Mouse (Mus musculus) embryonic facial prominence, embryonic 12.5 days (tissue): ENCODE data around the gene Rasgef1b. TPM values are rescaled to one million over a fixed set of nuclear protein-coding genes. Genes with fewer than 3 reads are reported as not detected.

Experiments used
- ATAC-seq: fragments of 200-750 bp; cut with Nextera tagmentation; 2 replicates; pipeline ENCODE4 v1.8.0; 2017; ENCODE audit not compliant: insufficient number of reproducible peaks, insufficient read depth, low FRiP score, low TSS enrichment
- H3K27ac ChIP-seq: fragments of 300-500 bp; sonication (generic); 2 replicates; pipeline ENCODE4 v1.5.1; 2016; ENCODE audit warnings: mild to moderate bottlenecking
- H3K27me3 ChIP-seq: fragments of 300-500 bp; sonication (generic); 2 replicates; pipeline ENCODE4 v1.6.1; 2016; ENCODE audit warnings: mild to moderate bottlenecking, moderate library complexity
- H3K36me3 ChIP-seq: fragments of 300-500 bp; sonication (generic); 2 replicates; pipeline ENCODE4 v1.6.1; 2016; ENCODE audit warnings: mild to moderate bottlenecking
- H3K4me1 ChIP-seq: fragments of 300-500 bp; sonication (generic); 2 replicates; pipeline ENCODE4 v1.6.1; 2016
- H3K4me2 ChIP-seq: fragments of 300-500 bp; sonication (generic); replicated peaks from 2 replicates; pipeline ENCODE4 v1.6.1; 2016; ENCODE audit warnings: mild to moderate bottlenecking, moderate library complexity
- H3K4me3 ChIP-seq: fragments of 300-500 bp; sonication (generic); 2 replicates; pipeline ENCODE4 v1.5.1; 2016; ENCODE audit warnings: mild to moderate bottlenecking
- H3K9ac ChIP-seq: fragments of 300-500 bp; sonication (generic); 2 replicates; pipeline ENCODE4 v1.6.1; 2016; ENCODE audit warnings: mild to moderate bottlenecking, moderate library complexity
- H3K9me3 ChIP-seq: fragments of 300-500 bp; sonication (generic); 2 replicates; pipeline ENCODE4 v1.6.1; 2016; ENCODE audit warnings: mild to moderate bottlenecking, moderate library complexity
- WGBS: fragments of 180-500 bp; shearing (Covaris S2); methylation state at CpG from one replicate; pipeline ENCODE4 v1.1.7; 2016; 5-methylcytosine and 5-hydroxymethylcytosine counted together
- polyA plus RNA-seq: library from polyadenylated mRNA; unstranded; fragments of >200 nt; fragmentation: Nextera tagmentation; extraction: Ambion mirVana; gene quantifications from 2 replicates; pipeline ENCODE4 v1.2.1, GENCODE M21; 2016

The Rasgef1b gene
- polyA plus RNA-seq, 1 experiment from 2014 or later, result 11.7 TPM

- Histone ChIP-seq H3K36me3 (no peaks in the 10 kb centered on the region), H3K27ac (no peak overlapping the region), H3K9ac (no peak overlapping the region), H3K4me1 (no peaks in the 10 kb centered on the region; the same call in 1 of the 2 replicates), H3K4me2 (no peak overlapping the region), H3K27me3 (no peaks in the 10 kb centered on the region), H3K9me3 (no peaks in the 10 kb centered on the region), H3K4me3 (no peak overlapping the region)
- no peak for ATAC-seq
- WGBS, result 85% methylated on average over 8 of the region's 8 CpGs
Measured at GRCm38 (mm10) chr5:99429273-99429672, 299.6 kb downstream of the Rasgef1b start.

- H3K9me3 ChIP-seq, result no peaks in the 10 kb centered on the region
- no peak overlapping the region for H3K9ac ChIP-seq
- no peaks in the 10 kb centered on the region; the same call in 1 of the 2 replicates for H3K4me1 ChIP-seq
- no peak for ATAC-seq
- no peaks in the 10 kb centered on the region for H3K36me3 ChIP-seq
- no peaks in the 10 kb centered on the region for H3K27me3 ChIP-seq
- H3K27ac ChIP-seq, result no peak overlapping the region
- H3K4me3 ChIP-seq, result no peak overlapping the region
- no peak overlapping the region for H3K4me2 ChIP-seq
- WGBS, result 62% methylated on average over 5 of the region's 5 CpGs
Measured at GRCm38 (mm10) chr5:99428648-99429047, 300.2 kb downstream of the Rasgef1b start.

DNA sequence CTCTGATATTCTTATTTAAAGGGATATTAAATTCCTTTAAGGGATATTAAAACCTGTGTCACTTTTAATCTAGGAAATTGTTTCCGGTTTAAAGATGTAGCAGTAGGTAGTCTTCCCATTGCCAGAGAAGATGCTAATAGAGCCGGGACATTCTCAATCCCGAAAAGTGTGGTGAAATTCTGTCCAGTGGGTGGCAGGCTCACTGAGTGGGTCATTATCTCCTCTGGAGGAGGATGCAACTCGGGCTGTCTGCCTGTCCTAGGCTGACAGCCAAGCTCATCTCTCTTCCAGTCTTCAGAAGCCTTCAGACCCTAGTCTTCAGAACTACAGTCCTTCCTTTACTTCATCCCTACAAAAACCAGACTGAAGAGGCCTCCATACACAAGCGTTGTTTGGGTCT, 305.6 kb downstream of the Rasgef1b start:
- Histone ChIP-seq H3K4me3 (no peak overlapping the region), H3K27ac (no peak overlapping the region), H3K9ac (no peak overlapping the region), H3K4me1 (no peaks in the 10 kb centered on the region), H3K4me2 (no peak overlapping the region), H3K36me3 (no peaks in the 10 kb centered on the region), H3K27me3 (no peaks in the 10 kb centered on the region), H3K9me3 (no peaks in the 10 kb centered on the region)
- 83% methylated on average over 5 of the region's 5 CpGs for WGBS
- no peak for ATAC-seq

GRCm38 (mm10) chr5:99422856-99423255, 306.0 kb downstream of the Rasgef1b start:
- Histone ChIP-seq H3K27ac (no peak overlapping the region), H3K4me3 (no peak overlapping the region)
- WGBS, result 92% methylated on average over 4 of the region's 4 CpGs

DNA sequence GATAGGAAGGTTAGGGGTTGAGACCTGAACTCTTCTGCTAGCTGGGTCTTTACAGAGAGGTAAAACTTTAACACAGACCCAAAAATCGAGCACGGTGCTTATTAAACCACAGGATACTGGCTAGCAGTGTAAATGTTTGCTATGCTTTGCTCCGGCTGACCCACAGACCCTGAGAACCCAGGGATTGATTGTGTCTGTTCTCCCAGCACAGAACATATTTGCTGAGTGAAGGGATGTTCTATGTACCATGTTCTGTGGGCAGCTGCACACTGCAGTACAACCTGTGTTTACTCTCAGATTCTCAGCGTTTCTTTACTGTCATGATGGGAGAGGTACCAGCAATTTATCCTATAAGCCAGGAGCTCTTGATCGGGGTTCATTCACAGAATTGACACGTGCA, 306.8 kb downstream of the Rasgef1b start:
- Histone ChIP-seq H3K36me3 (no peaks in the 10 kb centered on the region), H3K9ac (no peak overlapping the region), H3K27me3 (no peaks in the 10 kb centered on the region), H3K4me3 (no peak overlapping the region), H3K4me1 (no peaks in the 10 kb centered on the region), H3K9me3 (no peaks in the 10 kb centered on the region), H3K27ac (no peak overlapping the region), H3K4me2 (no peak overlapping the region)
- ATAC-seq, result no peak
- WGBS, result 88% methylated on average over 6 of the region's 6 CpGs

More at GRCm38 (mm10) chr5:99422856-99423255, 306.0 kb downstream of the Rasgef1b start:
- no peak overlapping the region for H3K9ac ChIP-seq
- H3K36me3 ChIP-seq, result no peaks in the 10 kb centered on the region
- ATAC-seq, result no peak
- H3K4me2 ChIP-seq, result no peak overlapping the region
- H3K9me3 ChIP-seq, result no peaks in the 10 kb centered on the region
- H3K27me3 ChIP-seq, result no peaks in the 10 kb centered on the region
- H3K4me1 ChIP-seq, result no peaks in the 10 kb centered on the region

DNA sequence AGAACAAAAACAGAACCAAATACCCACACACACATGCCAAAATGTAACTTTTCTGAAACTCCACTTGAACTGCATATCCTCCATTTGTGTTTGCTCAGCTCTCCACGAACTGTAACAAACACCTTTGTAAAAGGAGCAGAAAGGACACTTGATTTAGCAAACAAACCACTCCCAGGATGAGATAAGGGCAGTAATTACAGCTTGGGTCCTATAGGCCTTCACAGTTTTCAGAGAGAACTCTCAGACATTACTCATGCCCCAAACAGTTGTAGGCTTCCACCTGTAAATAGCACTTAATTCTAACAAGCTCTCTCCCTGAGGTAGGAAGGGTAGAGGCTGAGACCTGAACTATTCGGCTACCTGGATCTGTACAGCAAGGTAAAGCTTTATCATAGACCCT, 309.0 kb downstream of the Rasgef1b start:
- H3K9ac ChIP-seq, result no peak overlapping the region
- H3K36me3 ChIP-seq, result no peaks in the 10 kb centered on the region
- no peak overlapping the region for H3K4me2 ChIP-seq
- no peaks in the 10 kb centered on the region for H3K9me3 ChIP-seq
- no peaks in the 10 kb centered on the region for H3K27me3 ChIP-seq
- H3K4me1 ChIP-seq, result no peaks in the 10 kb centered on the region
- no peak for ATAC-seq
- WGBS, result 69% methylated on average over 2 of the region's 2 CpGs
- H3K4me3 ChIP-seq, result no peak overlapping the region
- no peak overlapping the region for H3K27ac ChIP-seq

DNA sequence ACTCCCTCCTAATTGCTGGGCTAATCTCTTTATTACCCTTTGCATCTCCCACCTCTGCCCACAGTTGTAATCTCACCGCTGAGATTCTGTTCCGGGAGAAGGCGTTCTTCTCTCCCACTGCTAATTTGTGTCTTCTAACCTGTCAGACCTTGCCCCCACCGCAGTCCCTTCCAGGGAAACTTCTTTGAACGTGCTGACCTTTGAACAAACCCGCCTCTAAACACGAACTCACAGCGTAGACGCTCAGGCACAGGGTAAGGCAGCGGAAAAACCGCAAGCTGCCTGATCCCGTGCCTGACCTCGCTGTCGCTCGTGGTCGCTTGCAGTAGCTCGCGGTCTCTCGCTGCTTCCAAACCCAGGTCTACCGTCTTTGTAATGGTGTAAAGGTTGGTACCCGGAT, 312.0 kb downstream of the Rasgef1b start:
- Histone ChIP-seq H3K27ac (no peak overlapping the region), H3K9ac (no peak overlapping the region), H3K4me3 (no peak overlapping the region), H3K27me3 (no peaks in the 10 kb centered on the region), H3K4me1 (no peaks in the 10 kb centered on the region), H3K9me3 (no peaks in the 10 kb centered on the region), H3K36me3 (no peaks in the 10 kb centered on the region), H3K4me2 (no peak overlapping the region)
- ATAC-seq, result no peak
- WGBS, result 88% methylated on average over 21 of the region's 21 CpGs

DNA sequence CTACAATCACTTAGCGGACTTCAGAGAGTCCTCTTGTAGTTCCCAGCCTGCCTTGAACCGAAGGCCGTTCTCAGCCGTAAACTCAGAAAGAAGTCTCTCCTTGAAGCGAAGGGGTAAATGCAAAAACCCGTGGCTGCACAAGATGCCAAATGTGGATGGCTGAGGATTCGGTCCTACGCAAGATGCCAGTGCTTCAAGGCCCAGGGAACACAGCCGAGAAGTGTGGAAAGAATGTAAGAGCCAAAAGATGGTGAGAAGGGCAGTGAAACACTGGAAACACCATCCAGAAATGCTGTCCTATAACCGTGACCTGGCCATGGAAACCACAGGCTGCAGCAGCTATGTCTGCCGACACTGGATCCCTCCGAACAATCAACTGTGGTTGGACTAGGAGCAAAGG, 313.2 kb downstream of the Rasgef1b start:
- Histone ChIP-seq H3K27ac (no peak overlapping the region), H3K4me1 (no peaks in the 10 kb centered on the region), H3K9ac (no peak overlapping the region), H3K4me2 (no peak overlapping the region), H3K36me3 (no peaks in the 10 kb centered on the region), H3K27me3 (no peaks in the 10 kb centered on the region), H3K9me3 (no peaks in the 10 kb centered on the region), H3K4me3 (no peak overlapping the region)
- 83% methylated on average over 12 of the region's 12 CpGs for WGBS
- no peak for ATAC-seq

GRCm38 (mm10) chr5:99415049-99415448, 313.8 kb downstream of the Rasgef1b start:
- no peaks in the 10 kb centered on the region for H3K4me1 ChIP-seq
- H3K4me2 ChIP-seq, result no peak overlapping the region
- no peak for ATAC-seq
- H3K4me3 ChIP-seq, result no peak overlapping the region
- no peak overlapping the region for H3K9ac ChIP-seq
- H3K27ac ChIP-seq, result no peak overlapping the region
- H3K27me3 ChIP-seq, result no peaks in the 10 kb centered on the region
- WGBS, result 87% methylated on average over 2 of the region's 2 CpGs
- H3K9me3 ChIP-seq, result no peaks in the 10 kb centered on the region
- no peaks in the 10 kb centered on the region for H3K36me3 ChIP-seq

GRCm38 (mm10) chr5:99414293-99414692, 314.6 kb downstream of the Rasgef1b start:
- no peak overlapping the region for H3K9ac ChIP-seq
- ATAC-seq, result no peak
- WGBS, result 86% methylated on average over 6 of the region's 6 CpGs
- H3K36me3 ChIP-seq, result no peaks in the 10 kb centered on the region
- no peaks in the 10 kb centered on the region for H3K4me1 ChIP-seq
- no peaks in the 10 kb centered on the region for H3K9me3 ChIP-seq
- H3K4me3 ChIP-seq, result no peak overlapping the region
- no peak overlapping the region for H3K27ac ChIP-seq
- H3K4me2 ChIP-seq, result no peak overlapping the region
- no peaks in the 10 kb centered on the region for H3K27me3 ChIP-seq

- H3K4me2 ChIP-seq, result no peak overlapping the region
- H3K36me3 ChIP-seq, result no peaks in the 10 kb centered on the region
- 78% methylated on average over 1 of the region's 1 CpGs for WGBS
- no peaks in the 10 kb centered on the region for H3K27me3 ChIP-seq
- ATAC-seq, result no peak
- H3K4me1 ChIP-seq, result no peaks in the 10 kb centered on the region
- no peak overlapping the region for H3K4me3 ChIP-seq
- H3K9ac ChIP-seq, result no peak overlapping the region
- H3K27ac ChIP-seq, result no peak overlapping the region
- H3K9me3 ChIP-seq, result no peaks in the 10 kb centered on the region
Measured at GRCm38 (mm10) chr5:99413851-99414250, 315.0 kb downstream of the Rasgef1b start.

GRCm38 (mm10) chr5:99413391-99413790, 315.5 kb downstream of the Rasgef1b start:
- H3K4me2 ChIP-seq, result no peak overlapping the region
- H3K9me3 ChIP-seq, result no peaks in the 10 kb centered on the region
- 93% methylated on average over 9 of the region's 9 CpGs for WGBS
- no peak overlapping the region for H3K9ac ChIP-seq
- H3K4me3 ChIP-seq, result no peak overlapping the region
- H3K27ac ChIP-seq, result no peak overlapping the region
- no peaks in the 10 kb centered on the region for H3K27me3 ChIP-seq
- no peaks in the 10 kb centered on the region for H3K4me1 ChIP-seq
- ATAC-seq, result no peak
- no peaks in the 10 kb centered on the region for H3K36me3 ChIP-seq
